In genomic region chr4:82401450-82402061, GRCm38 (mm10) we compare ENCODE assay signal across 14 mouse cellular contexts.
DNase-seq lines count a peak whose midpoint lies in the region; ATAC-seq and TF ChIP-seq lines count a peak whose summit lies in the region.
"Had no signal": no experiment of that assay in that cellular context is flagged by ENCODE, and none has a peak within 500 bp of the region (broad histone marks: within the 10 kb centered on the region; RNA-seq: fewer than 3 reads in every experiment).

No protein-coding gene starts in this region.

- no peaks in the 10 kb centered on the region; the same call in 1 of the 2 replicates for H3K36me3 ChIP-seq in heart, embryonic 10.5 days
- H3K36me3 ChIP-seq in heart, embryonic 11.5 days (ENCODE audit: control insufficient read depth, insufficient read depth, low read length), result no peaks in the 10 kb centered on the region
- H3K36me3 ChIP-seq in lung, embryonic 14.5 days (ENCODE audit: insufficient read depth), result no peaks in the 10 kb centered on the region
- H3K36me3 ChIP-seq in embryonic facial prominence, embryonic 14.5 days (ENCODE audit: control insufficient read depth, insufficient read depth, low read length), result no peaks in the 10 kb centered on the region

- H3K4me2 ChIP-seq in heart, embryonic 11.5 days, result no peak overlapping the region
- no peak overlapping the region for H3K4me2 ChIP-seq in lung, embryonic 14.5 days
- no peak overlapping the region for H3K4me2 ChIP-seq in embryonic facial prominence, embryonic 14.5 days (ENCODE audit: low read depth, low read length)
- H3K4me2 ChIP-seq: limb, embryonic 13.5 days had no signal

- H3K9ac ChIP-seq in heart, embryonic 11.5 days (ENCODE audit: low read depth, low read length), result no peak overlapping the region
- H3K9ac ChIP-seq in lung, embryonic 14.5 days, result no peak overlapping the region
- no peak overlapping the region for H3K9ac ChIP-seq in embryonic facial prominence, embryonic 14.5 days (ENCODE audit: low read depth, low read length)
- H3K9ac ChIP-seq: limb, embryonic 13.5 days; liver, postnatal 0 days had no signal

- peaks cover 59% of the 10 kb centered on the region for H3K4me1 ChIP-seq in heart, embryonic 10.5 days
- peaks cover 54% of the 10 kb centered on the region for H3K4me1 ChIP-seq in heart, embryonic 11.5 days (ENCODE audit: control insufficient read depth, insufficient read depth, low read length)
- peaks cover 53% of the 10 kb centered on the region for H3K4me1 ChIP-seq in lung, embryonic 14.5 days (ENCODE audit: insufficient read depth)
- peaks cover 65% of the 10 kb centered on the region for H3K4me1 ChIP-seq in embryonic facial prominence, embryonic 14.5 days (ENCODE audit: control insufficient read depth, insufficient read depth, low read length)

- DNase-seq in heart, embryonic 10.5 days (ENCODE audit: low spot score), result no peak
- no peak for DNase-seq in lung, embryonic 14.5 days
- DNase-seq in lung, postnatal 10 days, result no peak
- peak; percentile 95 for DNase-seq in R1 (ENCODE audit: low read depth, low spot score)
- no peak for DNase-seq in embryonic facial prominence, embryonic 14.5 days (ENCODE audit: low spot score)
- no peak for DNase-seq in cerebellum, postnatal 36 days
- DNase-seq: cerebellum, adult 11 months; gastrocnemius, postnatal 36 days; heart, postnatal 4 days; liver, postnatal 0 days; thymus, adult 2 months had no signal

- H3K27me3 ChIP-seq in heart, embryonic 10.5 days (ENCODE audit: insufficient read depth, poor library complexity, severe bottlenecking), result no peaks in the 10 kb centered on the region
- no peaks in the 10 kb centered on the region for H3K27me3 ChIP-seq in heart, embryonic 11.5 days (ENCODE audit: control insufficient read depth, insufficient read depth, low read length)
- H3K27me3 ChIP-seq in lung, embryonic 14.5 days (ENCODE audit: insufficient read depth, low read length), result no peaks in the 10 kb centered on the region
- no peaks in the 10 kb centered on the region for H3K27me3 ChIP-seq in embryonic facial prominence, embryonic 14.5 days (replicated peaks; ENCODE audit: control insufficient read depth, insufficient read depth, low read length)
- H3K27me3 ChIP-seq: limb, embryonic 13.5 days had no signal

- no peak for ATAC-seq in heart, embryonic 11.5 days (replicated peaks; ENCODE audit: insufficient number of reproducible peaks, low FRiP score, low TSS enrichment)
- ATAC-seq in lung, embryonic 14.5 days (ENCODE audit: insufficient read depth), result no peak
- ATAC-seq in embryonic facial prominence, embryonic 14.5 days (ENCODE audit: low read depth), result peak; percentile 41; the same call in 1 of the 2 replicates
- ATAC-seq: liver, postnatal 0 days had no signal

- peak overlapping the region; percentile 32; the same call in 1 of the 2 replicates for H3K27ac ChIP-seq in heart, embryonic 10.5 days
- no peak overlapping the region for H3K27ac ChIP-seq in heart, embryonic 11.5 days (ENCODE audit: low read depth, low read length)
- H3K27ac ChIP-seq in lung, embryonic 14.5 days (ENCODE audit: low read depth), result peak overlapping the region; percentile 75
- 0 out of 2 replicates have a peak overlapping the region, but pooled peaks have one; percentile 21 for H3K27ac ChIP-seq in embryonic facial prominence, embryonic 14.5 days (replicated peaks; ENCODE audit: low read depth, low read length)

- WGBS in heart, embryonic 10.5 days, result 50% methylated on average over 3 of the region's 3 CpGs
- WGBS in heart, embryonic 11.5 days (ENCODE audit: insufficient replicate concordance), result 64% methylated on average over 3 of the region's 3 CpGs
- WGBS in lung, embryonic 14.5 days, result 45% methylated on average over 3 of the region's 3 CpGs
- 34% methylated on average over 3 of the region's 3 CpGs for WGBS in embryonic facial prominence, embryonic 14.5 days

- TF ChIP-seq CTCF in lung, embryonic 14.5 days (IDR thresholded peaks at IDR 0.05; ENCODE audit: low read depth), result no peak

- H3K4me3 ChIP-seq in heart, embryonic 10.5 days, result no peak overlapping the region
- no peak overlapping the region for H3K4me3 ChIP-seq in heart, embryonic 11.5 days (ENCODE audit: low read depth, low read length)
- H3K4me3 ChIP-seq in lung, embryonic 14.5 days (ENCODE audit: low read depth, low read length), result no peak overlapping the region
- no peak overlapping the region for H3K4me3 ChIP-seq in embryonic facial prominence, embryonic 14.5 days (ENCODE audit: low read depth, low read length)
- H3K4me3 ChIP-seq: erythroblast, embryonic 14.5 days; limb, embryonic 13.5 days had no signal

- no peaks in the 10 kb centered on the region for H3K9me3 ChIP-seq in heart, embryonic 10.5 days
- no peaks in the 10 kb centered on the region for H3K9me3 ChIP-seq in heart, embryonic 11.5 days (replicated peaks; ENCODE audit: control insufficient read depth, low read length)
- no peaks in the 10 kb centered on the region for H3K9me3 ChIP-seq in lung, embryonic 14.5 days (ENCODE audit: low read depth, low read length)
- H3K9me3 ChIP-seq in embryonic facial prominence, embryonic 14.5 days (ENCODE audit: control insufficient read depth, low read length), result no peaks in the 10 kb centered on the region
- H3K9me3 ChIP-seq: limb, embryonic 13.5 days had no signal
